Mouse (Mus musculus): ENCODE results near the gene Ap3s2. TPM values are rescaled to one million over a fixed set of nuclear protein-coding genes. Genes with fewer than 3 reads are reported as not detected.
A peak's percentile ranks its signal among the peaks of the same experiment; 100 is the strongest.

Ap3s2 gene
- total RNA-seq, 2 experiments from 2014 or later = 23.4 to 26.2 TPM

DNA sequence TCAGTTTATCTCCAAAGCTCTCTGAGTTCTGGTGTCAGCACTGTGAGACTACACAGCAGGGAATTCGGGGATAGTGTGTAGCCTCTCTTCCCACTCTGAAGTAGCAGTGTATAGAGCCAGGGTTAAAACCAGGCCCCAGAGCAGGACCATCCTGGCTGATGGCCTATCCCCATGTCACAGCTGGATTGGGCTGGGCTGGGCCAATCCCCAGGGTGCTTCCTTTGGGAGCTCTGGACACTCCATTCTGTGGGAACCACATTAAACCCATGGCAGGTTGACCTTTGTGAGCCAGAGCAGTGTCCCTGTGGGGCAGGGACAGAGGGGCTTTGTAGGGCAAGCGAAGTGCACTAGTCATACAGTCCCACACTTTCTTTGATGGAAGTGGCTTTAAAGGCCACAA is 74.1 kb downstream of the Ap3s2 start:
- DNase-seq = no peak

DNA sequence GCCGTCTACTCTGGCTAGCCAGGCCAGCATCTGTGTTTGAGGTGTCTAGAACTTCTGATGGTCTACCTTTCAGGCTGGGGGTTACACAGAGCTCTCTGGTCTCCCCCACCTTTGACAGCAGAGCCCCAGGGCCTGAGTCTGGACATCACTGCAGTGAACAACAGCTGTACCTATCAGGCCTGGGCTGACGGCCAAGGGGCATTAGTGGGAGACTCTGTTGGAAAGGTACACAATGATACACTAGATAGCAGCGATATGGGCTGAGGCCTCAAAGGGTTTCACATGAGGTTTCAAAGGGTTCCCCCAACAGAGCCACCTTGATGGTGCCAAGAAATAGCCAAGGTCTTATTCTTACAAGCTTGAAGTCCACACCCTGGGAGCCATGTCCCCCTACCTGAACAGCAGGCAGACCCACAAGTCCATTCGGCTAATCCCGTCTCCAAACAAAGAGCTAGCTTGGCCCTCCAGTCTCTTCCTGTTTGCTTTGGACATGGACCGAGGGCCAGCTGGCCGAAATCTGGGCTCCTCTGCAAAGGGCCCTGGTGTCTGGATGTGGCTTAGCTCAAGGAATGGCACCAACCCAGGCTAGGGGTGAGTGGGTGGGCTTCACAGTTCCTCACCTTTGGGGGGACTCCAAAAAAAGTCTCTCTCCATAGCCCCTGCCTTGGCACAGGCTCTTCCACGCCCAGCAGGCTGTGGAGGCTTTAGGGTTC is 76.2 kb downstream of the Ap3s2 start:
- DNase-seq = no peak

DNA sequence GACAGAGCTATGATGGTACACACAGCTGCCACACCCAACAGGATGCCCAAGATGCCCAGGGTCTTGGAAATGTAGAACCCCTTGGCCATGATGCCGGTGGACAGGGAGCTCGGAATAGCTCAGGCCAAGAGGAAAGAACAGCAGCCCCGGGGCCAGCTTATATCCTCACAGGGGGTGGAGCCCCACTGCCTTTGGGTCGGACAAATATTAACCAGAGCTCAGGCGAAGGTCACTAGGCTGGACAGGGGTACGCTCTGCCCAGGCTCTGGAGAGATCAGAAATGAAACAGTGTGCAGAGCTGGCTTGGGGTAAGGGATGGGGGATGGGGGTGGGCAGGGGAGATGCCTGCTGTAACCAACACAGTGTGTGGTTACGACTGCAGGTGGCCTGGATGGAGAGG is 78.3 kb downstream of the Ap3s2 start:
- DNase-seq = no peak

DNA sequence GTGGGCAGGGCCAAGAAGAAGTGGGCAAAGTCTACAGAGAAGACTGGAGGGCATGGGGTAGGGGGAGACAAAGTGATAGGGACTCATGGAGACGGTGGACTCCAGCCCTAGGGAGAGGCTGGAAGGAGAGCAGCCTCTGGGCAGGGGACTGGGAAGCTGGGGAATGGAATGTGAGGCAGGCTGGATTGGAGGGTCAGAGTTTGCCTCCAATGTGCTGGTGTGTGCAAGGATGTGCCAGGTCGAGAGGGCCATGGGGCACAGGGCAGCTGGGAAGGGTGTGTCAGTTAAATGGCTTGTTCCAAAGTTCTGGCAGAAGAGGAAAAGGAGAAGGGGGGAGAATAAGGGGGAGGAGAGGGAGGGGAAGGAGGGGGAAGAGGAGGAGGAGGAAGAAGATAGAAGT is 83.2 kb downstream of the Ap3s2 start:
- DNase-seq = no peak

DNA sequence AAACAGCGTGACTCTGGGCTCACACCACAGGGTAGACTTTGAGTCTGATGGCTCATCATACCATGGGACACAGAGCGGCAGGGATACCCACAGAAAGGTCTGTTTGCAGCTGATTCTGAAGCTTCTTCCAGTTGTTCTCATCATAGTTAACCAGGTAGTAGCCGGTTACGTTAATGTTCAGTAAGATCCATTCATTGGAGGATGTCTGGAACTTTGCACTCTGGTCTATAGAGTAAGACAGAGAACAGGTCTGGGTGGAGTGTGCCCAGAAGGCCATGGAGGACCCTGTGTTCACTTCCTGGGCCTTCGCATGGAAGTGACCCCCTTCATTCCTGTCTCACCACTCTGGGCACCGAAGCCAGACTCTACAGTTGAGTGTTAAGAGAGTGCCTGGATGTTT is 85.3 kb downstream of the Ap3s2 start:
- DNase-seq = no peak

DNA sequence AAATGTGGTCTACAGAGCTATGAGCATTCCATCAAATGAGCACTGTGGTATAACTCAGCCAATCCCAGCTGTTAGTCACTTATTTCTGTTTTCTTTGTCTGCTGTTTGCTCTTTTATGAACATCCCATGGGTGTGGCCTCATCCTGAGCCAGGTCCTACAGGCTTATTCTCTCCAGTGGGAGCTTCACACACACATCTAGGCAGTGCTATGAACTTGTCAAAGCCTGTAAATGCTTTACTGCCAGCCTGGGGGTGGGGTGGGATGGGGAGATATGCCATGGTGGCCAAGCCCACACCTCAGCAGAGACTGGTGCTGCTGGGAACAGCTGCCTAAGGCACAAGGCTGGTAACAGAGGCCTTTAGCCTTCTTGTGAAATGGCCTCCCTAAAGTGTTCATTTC is 87.5 kb downstream of the Ap3s2 start:
- no peak for DNase-seq

DNA sequence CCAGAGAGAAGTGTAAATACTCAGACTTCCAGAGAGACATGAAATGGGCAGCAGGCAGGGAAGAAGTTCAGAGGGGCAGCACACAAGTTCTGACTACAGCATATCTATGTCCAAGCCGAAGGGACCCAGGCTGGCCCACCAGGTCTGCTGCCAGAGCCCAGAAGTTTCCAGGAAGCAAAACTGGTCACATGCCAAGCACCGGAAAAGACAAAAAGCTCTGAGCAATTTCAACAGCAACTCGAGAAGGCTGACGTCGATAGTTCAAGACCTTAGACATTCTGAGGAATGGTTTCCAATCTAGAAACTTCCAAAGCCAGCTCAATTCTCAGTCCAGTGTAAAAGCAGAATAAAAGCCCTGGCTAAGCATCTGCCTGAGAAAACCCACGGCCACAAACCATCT is 88.9 kb downstream of the Ap3s2 start:
- DNase-seq = no peak

DNA sequence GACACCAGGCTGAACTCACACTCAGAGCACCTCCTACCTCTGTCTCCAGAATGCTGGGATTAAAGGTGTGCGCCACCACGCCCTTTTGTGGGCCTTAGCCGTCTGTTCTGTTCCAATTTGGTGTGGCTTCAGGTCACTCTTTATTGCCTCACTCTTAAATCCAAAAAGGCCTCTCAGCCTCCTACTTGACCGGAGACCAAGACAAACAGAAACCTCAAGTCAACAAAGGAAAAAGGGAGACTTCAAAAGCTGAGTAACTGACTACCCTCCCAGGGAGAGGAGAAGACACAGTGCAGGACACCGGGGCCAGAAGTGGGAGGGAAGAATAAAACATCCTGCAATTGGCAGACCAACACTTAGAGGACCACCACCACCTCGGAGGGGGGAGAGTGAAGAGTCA is 89.3 kb downstream of the Ap3s2 start:
- no peak for DNase-seq

DNA sequence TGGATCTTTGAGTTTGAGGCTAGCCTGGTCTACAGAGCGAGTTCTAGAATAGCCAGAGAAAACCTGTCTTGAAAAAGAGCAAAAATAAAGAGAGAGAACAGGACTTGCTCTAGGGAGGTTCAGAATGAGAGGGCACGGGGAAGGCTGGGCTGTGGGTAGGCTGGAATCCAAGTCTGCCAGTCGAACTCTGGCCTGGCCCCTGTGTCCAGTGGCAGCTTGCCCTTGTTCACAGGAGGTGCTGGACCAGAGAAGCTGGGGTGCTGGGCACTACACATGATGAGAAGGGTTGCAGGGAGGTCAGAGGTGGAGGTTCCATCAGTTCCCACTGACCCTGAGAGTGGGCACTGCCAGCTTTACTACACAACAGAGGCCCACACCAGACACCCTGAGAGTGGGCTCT is 92.1 kb downstream of the Ap3s2 start:
- DNase-seq = peak; percentile 45

Small RNAs within 50 kb of the gene (microRNA-seq; reads per million reads assigned to microRNA genes)
- gene Gm24541 = not detected

Other genes with a start within 250 kb of the Ap3s2 start
- gene Kif7, start 204.9 kb downstream of the Ap3s2 start, total RNA-seq (2021) = 1 to 10 TPM; 4.9 to 5.7 TPM
- 100 to 1,000 TPM; 750 to 928 TPM for gene Plin1, start 187.7 kb downstream of the Ap3s2 start, total RNA-seq (2021)
- gene Pex11a, start 177.5 kb downstream of the Ap3s2 start, total RNA-seq (2021) = 10 to 100 TPM; 41.0 to 47.0 TPM
- gene Wdr93, start 177.5 kb downstream of the Ap3s2 start, total RNA-seq (2021) = 1 to 10 TPM; 1.5 to 2.5 TPM
- gene Mesp1, start 126.9 kb downstream of the Ap3s2 start, total RNA-seq (2021) = not detected
- gene Mesp2, start 109.9 kb downstream of the Ap3s2 start, total RNA-seq (2021) = under 1 TPM; 0.39 to 0.79 TPM
- gene Anpep, start 59.6 kb downstream of the Ap3s2 start, total RNA-seq (2021) = 10 to 100 TPM; 33.0 to 41.3 TPM
- gene Arpin, start 14.7 kb upstream of the Ap3s2 start, total RNA-seq (2021) = 10 to 100 TPM; 16.3 to 22.7 TPM
- gene Zfp710, start 104.2 kb upstream of the Ap3s2 start, total RNA-seq (2021) = 10 to 100 TPM; 18.7 to 26.9 TPM
- gene Idh2, start 194.7 kb upstream of the Ap3s2 start, total RNA-seq (2021) = 100 to 1,000 TPM; 386 to 496 TPM

Data from adrenal gland, postnatal 10 days (tissue).